ENCODE assay signal across 10 mouse cellular contexts in genomic region chrX:166173796-166174195, GRCm38 (mm10). TPM values are rescaled to one million over a fixed set of nuclear protein-coding genes. Genes with fewer than 3 reads are reported as not detected.
A peak's percentile ranks its signal among the peaks of the same experiment; 100 is the strongest.
DNase-seq lines count a peak whose midpoint lies in the region; ATAC-seq lines count a peak whose summit lies in the region.
"Had no signal": no experiment of that assay in that cellular context is flagged by ENCODE, and none has a peak within 500 bp of the region (broad histone marks: within the 10 kb centered on the region; RNA-seq: fewer than 3 reads in every experiment).

No protein-coding gene starts in this region.

- H3K9ac ChIP-seq in midbrain, embryonic 16.5 days (ENCODE audit: low read depth, low read length): no peak overlapping the region

- H3K36me3 ChIP-seq in midbrain, embryonic 16.5 days (ENCODE audit: control insufficient read depth, insufficient read depth, low read length): no peaks in the 10 kb centered on the region
- H3K36me3 ChIP-seq in limb, embryonic 10.5 days: 0 out of 2 replicates have a peak, but pooled peaks cover 5% of the 10 kb centered on the region

- ATAC-seq in midbrain, embryonic 16.5 days: peak; percentile 12; the same call in 1 of the 2 replicates
- no peak for ATAC-seq in megakaryocyte progenitor cell, adult 5-6 weeks (replicated peaks; ENCODE audit: poor library complexity)

- H3K9me3 ChIP-seq in midbrain, embryonic 16.5 days (replicated peaks; ENCODE audit: control insufficient read depth, low read length, poor library complexity, severe bottlenecking): no peaks in the 10 kb centered on the region
- H3K9me3 ChIP-seq in limb, embryonic 10.5 days (replicated peaks): no peaks in the 10 kb centered on the region
- H3K9me3 ChIP-seq: G1E had no signal

- H3K4me3 ChIP-seq in midbrain, embryonic 16.5 days (ENCODE audit: low read depth, low read length): no peak overlapping the region
- no peak overlapping the region for H3K4me3 ChIP-seq in limb, embryonic 10.5 days

- 33% methylated on average over 7 of the region's 7 CpGs for WGBS in midbrain, embryonic 16.5 days
- 84% methylated on average over 7 of the region's 7 CpGs for WGBS in limb, embryonic 10.5 days

- no peaks in the 10 kb centered on the region for H3K27me3 ChIP-seq in midbrain, embryonic 16.5 days (ENCODE audit: control insufficient read depth, insufficient read depth, low read depth, low read length)
- H3K27me3 ChIP-seq in limb, embryonic 10.5 days (ENCODE audit: low read depth, poor library complexity, severe bottlenecking): peaks cover 59% of the 10 kb centered on the region; the same call in 1 of the 2 replicates

- no peak overlapping the region for H3K4me2 ChIP-seq in midbrain, embryonic 16.5 days (ENCODE audit: low read length)

- H3K4me1 ChIP-seq in midbrain, embryonic 16.5 days (ENCODE audit: control insufficient read depth, insufficient read depth, low read length): peaks cover 3% of the 10 kb centered on the region; the same call in 1 of the 2 replicates
- H3K4me1 ChIP-seq in limb, embryonic 10.5 days: no peaks in the 10 kb centered on the region

- peak; percentile 88 for DNase-seq in brain, adult 2 months (ENCODE audit: low read depth, low spot score)
- DNase-seq in embryo, embryonic 10.5 days (ENCODE audit: low spot score): peak; percentile 45
- peak; percentile 56 for DNase-seq in layer of hippocampus, adult 18-20 months (ENCODE audit: low spot score in 2 of 2)
- DNase-seq in limb, embryonic 10.5 days (ENCODE audit: low spot score): no peak
- DNase-seq in natural killer cell, adult 2 months (ENCODE audit: low spot score in 2 of 2): no peak
- DNase-seq in heart, adult 11 months: no peak

- H3K27ac ChIP-seq in midbrain, embryonic 16.5 days (ENCODE audit: low read length): no peak overlapping the region; the same call in 1 of the 2 replicates
- no peak overlapping the region for H3K27ac ChIP-seq in limb, embryonic 10.5 days
- H3K27ac ChIP-seq: stomach, postnatal 0 days had no signal

RNA-seq across cellular contexts. Expression of gene Gemin8, which starts 3.5 kb away (rescaled TPM):
- total RNA-seq in layer of hippocampus, adult 18-20 months (2021): 10 to 100 TPM; 13.1 to 14.8 TPM
- polyA plus RNA-seq in midbrain, embryonic 16.5 days (2015; fragmentation: Nextera tagmentation; extraction: Ambion mirVana): 7.2 and 7.7 TPM in 2 replicates
- 13.3 and 19.5 TPM in 2 replicates for polyA plus RNA-seq in limb, embryonic 10.5 days (2016; fragmentation: Nextera tagmentation; extraction: Ambion mirVana)
- 18.8 and 20.0 TPM in 2 replicates for total RNA-seq in megakaryocyte progenitor cell, adult 5-6 weeks (2015)
- total RNA-seq in megakaryocyte progenitor cell, adult 5-6 weeks (2017): 10.4 and 11.9 TPM in 2 replicates

Comparison
In these comparisons a context has a peak if more than half of its experiments do, and no peak if none do; other contexts are left out.
1. DNase-seq: peak in brain, adult 2 months (single experiment), embryo, embryonic 10.5 days (single experiment) and layer of hippocampus, adult 18-20 months (2 of 2); none in limb, embryonic 10.5 days (single experiment), natural killer cell, adult 2 months (0 of 2) and heart, adult 11 months (single experiment).